Mouse (Mus musculus) stomach, postnatal 0 days (tissue): Measurements from ENCODE around the gene Strbp.

Experiments used
- CTCF ChIP-seq: IDR thresholded peaks from 2 replicates; pipeline ENCODE4 v1.5.1; 2016; ENCODE audit warnings: antibody characterized with exemption, low read depth, mild to moderate bottlenecking, moderate library complexity
- EP300 ChIP-seq: optimal IDR thresholded peaks from 2 replicates; pipeline ENCODE3; 2016; ENCODE audit warnings: antibody characterized with exemption

- TF ChIP-seq CTCF (no peak), EP300 (no peak)
Measured at GRCm38 (mm10) chr2:37497321-37497720, 206.3 kb downstream of the Strbp start.
